Mouse (Mus musculus): ENCODE measurements around the gene 1700029I15Rik. TPM values are rescaled to one million over a fixed set of nuclear protein-coding genes. Genes with fewer than 3 reads are reported as not detected.
"Not testable (repeated sequence)": the region's sequence is repeated elsewhere in the genome, so short reads cannot be mapped to it uniquely, and the experiment has no call there.

The 1700029I15Rik gene
- polyA plus RNA-seq, 1 experiment from 2014 or later = 3.1 TPM

- Histone ChIP-seq H3K4me1 (ENCODE audit: insufficient read depth, low read length) (peaks cover 46% of the 10 kb centered on the region), H3K9ac (replicated peaks; ENCODE audit: low read length) (no peak overlapping the region), H3K9me3 (ENCODE audit: low read length) (no peaks in the 10 kb centered on the region), H3K36me3 (ENCODE audit: insufficient read depth, low read length) (peaks cover 20% of the 10 kb centered on the region), H3K4me2 (replicated peaks; ENCODE audit: low read depth, low read length) (no peak overlapping the region), H3K27ac (ENCODE audit: low read length) (no peak overlapping the region), H3K4me3 (ENCODE audit: low read length) (no peak overlapping the region), H3K27me3 (ENCODE audit: insufficient read depth, low read length) (no peaks in the 10 kb centered on the region)
- WGBS = 75% methylated on average over 6 of the region's 6 CpGs
- ATAC-seq (ENCODE audit: low FRiP score, low TSS enrichment) = no peak
Observed at GRCm38 (mm10) chr2:92390206-92390930, 8.0 kb downstream of the 1700029I15Rik start.

- ATAC-seq (ENCODE audit: low FRiP score, low TSS enrichment) = no peak
- H3K4me1 ChIP-seq (ENCODE audit: insufficient read depth, low read length) = peaks cover 46% of the 10 kb centered on the region
- no peak overlapping the region for H3K27ac ChIP-seq (ENCODE audit: low read length)
- peaks cover 12% of the 10 kb centered on the region for H3K36me3 ChIP-seq (ENCODE audit: insufficient read depth, low read length)
- WGBS = 77% methylated on average over 8 of the region's 8 CpGs
- peak overlapping the region; percentile 46; the same call in 1 of the 2 replicates for H3K4me3 ChIP-seq (ENCODE audit: low read length)
- no peaks in the 10 kb centered on the region for H3K27me3 ChIP-seq (ENCODE audit: insufficient read depth, low read length)
- H3K4me2 ChIP-seq (replicated peaks; ENCODE audit: low read depth, low read length) = peak overlapping the region; percentile 64; the same call in 1 of the 2 replicates
- H3K9ac ChIP-seq (replicated peaks; ENCODE audit: low read length) = 0 out of 2 replicates have a peak overlapping the region, but pooled peaks have one; percentile 67
- no peaks in the 10 kb centered on the region for H3K9me3 ChIP-seq (ENCODE audit: low read length)
Observed at GRCm38 (mm10) chr2:92391116-92391515, 8.8 kb downstream of the 1700029I15Rik start.

- peak overlapping the region; percentile 84 for H3K27ac ChIP-seq (ENCODE audit: low read length)
- ATAC-seq (ENCODE audit: low FRiP score, low TSS enrichment) = no peak
Observed at GRCm38 (mm10) chr2:92391703-92392317, 9.5 kb downstream of the 1700029I15Rik start.

GRCm38 (mm10) chr2:92392318-92393264 is 10.3 kb downstream of the 1700029I15Rik start:
- Histone ChIP-seq H3K27ac (ENCODE audit: low read length) (peak overlapping the region; percentile 84), H3K36me3 (ENCODE audit: insufficient read depth, low read length) (no peaks in the 10 kb centered on the region), H3K4me2 (replicated peaks; ENCODE audit: low read depth, low read length) (peak overlapping the region; percentile 64), H3K9me3 (ENCODE audit: low read length) (no peaks in the 10 kb centered on the region), H3K27me3 (ENCODE audit: insufficient read depth, low read length) (no peaks in the 10 kb centered on the region), H3K9ac (replicated peaks; ENCODE audit: low read length) (peak overlapping the region; percentile 67), H3K4me3 (ENCODE audit: low read length) (peak overlapping the region; percentile 46), H3K4me1 (ENCODE audit: insufficient read depth, low read length) (peaks cover 46% of the 10 kb centered on the region)
- 4% methylated on average over 26 of the region's 26 CpGs for WGBS
- peak; percentile 1; the same call in 1 of the 2 replicates for ATAC-seq (ENCODE audit: low FRiP score, low TSS enrichment)

More at GRCm38 (mm10) chr2:92391703-92392317, 9.5 kb downstream of the 1700029I15Rik start:
- H3K9ac ChIP-seq (replicated peaks; ENCODE audit: low read length) = peak overlapping the region; percentile 67
- peaks cover 46% of the 10 kb centered on the region for H3K4me1 ChIP-seq (ENCODE audit: insufficient read depth, low read length)
- WGBS = 17% methylated on average over 11 of the region's 11 CpGs
- H3K4me3 ChIP-seq (ENCODE audit: low read length) = peak overlapping the region; percentile 46
- peaks cover 5% of the 10 kb centered on the region for H3K36me3 ChIP-seq (ENCODE audit: insufficient read depth, low read length)
- no peaks in the 10 kb centered on the region for H3K9me3 ChIP-seq (ENCODE audit: low read length)
- peak overlapping the region; percentile 64 for H3K4me2 ChIP-seq (replicated peaks; ENCODE audit: low read depth, low read length)
- H3K27me3 ChIP-seq (ENCODE audit: insufficient read depth, low read length) = no peaks in the 10 kb centered on the region

- Histone ChIP-seq H3K4me1 (ENCODE audit: insufficient read depth, low read length) (peaks cover 27% of the 10 kb centered on the region), H3K27ac (ENCODE audit: low read length) (no peak overlapping the region), H3K4me2 (replicated peaks; ENCODE audit: low read depth, low read length) (no peak overlapping the region), H3K36me3 (ENCODE audit: insufficient read depth, low read length) (no peaks in the 10 kb centered on the region), H3K9me3 (ENCODE audit: low read length) (no peaks in the 10 kb centered on the region), H3K27me3 (ENCODE audit: insufficient read depth, low read length) (no peaks in the 10 kb centered on the region), H3K9ac (replicated peaks; ENCODE audit: low read length) (no peak overlapping the region), H3K4me3 (ENCODE audit: low read length) (no peak overlapping the region)
- 84% methylated on average over 3 of the region's 3 CpGs for WGBS
- no peak for ATAC-seq (ENCODE audit: low FRiP score, low TSS enrichment)
Observed at GRCm38 (mm10) chr2:92395535-92395934, 13.2 kb downstream of the 1700029I15Rik start.

- no peak overlapping the region for H3K9ac ChIP-seq (replicated peaks; ENCODE audit: low read length)
- H3K4me3 ChIP-seq (ENCODE audit: low read length) = no peak overlapping the region
- H3K4me1 ChIP-seq (ENCODE audit: insufficient read depth, low read length) = peaks cover 16% of the 10 kb centered on the region
- H3K4me2 ChIP-seq (replicated peaks; ENCODE audit: low read depth, low read length) = no peak overlapping the region
- H3K9me3 ChIP-seq (ENCODE audit: low read length) = no peaks in the 10 kb centered on the region
- no peaks in the 10 kb centered on the region for H3K36me3 ChIP-seq (ENCODE audit: insufficient read depth, low read length)
- no peaks in the 10 kb centered on the region for H3K27me3 ChIP-seq (ENCODE audit: insufficient read depth, low read length)
- no peak overlapping the region for H3K27ac ChIP-seq (ENCODE audit: low read length)
- ATAC-seq (ENCODE audit: low FRiP score, low TSS enrichment) = no peak
- 64% methylated on average over 1 of the region's 1 CpGs for whole genome bisulfite sequencing
Observed at GRCm38 (mm10) chr2:92397436-92397835, 15.1 kb downstream of the 1700029I15Rik start.

- ATAC-seq (ENCODE audit: low FRiP score, low TSS enrichment); H3K9ac ChIP-seq (replicated peaks; ENCODE audit: low read length); H3K4me2 ChIP-seq (replicated peaks; ENCODE audit: low read depth, low read length); H3K4me3 ChIP-seq (ENCODE audit: low read length); H3K36me3 ChIP-seq (ENCODE audit: insufficient read depth, low read length); H3K27ac ChIP-seq (ENCODE audit: low read length); H3K27me3 ChIP-seq (ENCODE audit: insufficient read depth, low read length); H3K4me1 ChIP-seq (ENCODE audit: insufficient read depth, low read length); H3K9me3 ChIP-seq (ENCODE audit: low read length): not testable (repeated sequence)
- 70% methylated on average over 4 of the region's 4 CpGs for WGBS
Observed at GRCm38 (mm10) chr2:92399877-92400276, 17.5 kb downstream of the 1700029I15Rik start.

- Histone ChIP-seq H3K9me3 (ENCODE audit: low read length) (no peaks in the 10 kb centered on the region), H3K4me2 (replicated peaks; ENCODE audit: low read depth, low read length) (peak overlapping the region; percentile 91), H3K9ac (replicated peaks; ENCODE audit: low read length) (peak overlapping the region; percentile 77), H3K27ac (ENCODE audit: low read length) (no peak overlapping the region), H3K4me3 (ENCODE audit: low read length) (peak overlapping the region; percentile 58), H3K36me3 (ENCODE audit: insufficient read depth, low read length) (peaks cover 12% of the 10 kb centered on the region; the same call in 1 of the 2 replicates), H3K4me1 (ENCODE audit: insufficient read depth, low read length) (peaks cover 8% of the 10 kb centered on the region), H3K27me3 (ENCODE audit: insufficient read depth, low read length) (no peaks in the 10 kb centered on the region)
- 3% methylated on average over 22 of the region's 22 CpGs for WGBS
- ATAC-seq (ENCODE audit: low FRiP score, low TSS enrichment) = no peak; the same call in 1 of the 2 replicates
Observed at GRCm38 (mm10) chr2:92400682-92401081, 18.3 kb downstream of the 1700029I15Rik start.

- H3K4me2 ChIP-seq (replicated peaks; ENCODE audit: low read depth, low read length) = peak within 1 kb of the TSS; percentile 91
- H3K36me3 ChIP-seq (ENCODE audit: insufficient read depth, low read length) = peaks cover 12% of the 10 kb centered on the region; the same call in 1 of the 2 replicates
- peak; percentile 84 for ATAC-seq (ENCODE audit: low FRiP score, low TSS enrichment)
- no peak within 1 kb of the TSS for H3K27ac ChIP-seq (ENCODE audit: low read length)
- 2% methylated on average over 37 of the region's 59 CpGs for WGBS
- peak within 1 kb of the TSS; percentile 58 for H3K4me3 ChIP-seq (ENCODE audit: low read length)
- peaks cover 8% of the 10 kb centered on the region for H3K4me1 ChIP-seq (ENCODE audit: insufficient read depth, low read length)
- H3K27me3 ChIP-seq (ENCODE audit: insufficient read depth, low read length) = no peaks in the 10 kb centered on the region
- H3K9ac ChIP-seq (replicated peaks; ENCODE audit: low read length) = peak within 1 kb of the TSS; percentile 77
- H3K9me3 ChIP-seq (ENCODE audit: low read length) = no peaks in the 10 kb centered on the region
Observed at GRCm38 (mm10) chr2:92401091-92401561, 18.8 kb downstream of the 1700029I15Rik start, which contains the start of gene Mapk8ip1. TSS of gene Mapk8ip1 (minus strand) at chr2:92401263.
